Mouse (Mus musculus) kidney, embryonic 15.5 days (tissue): ENCODE measurements around the gene Abhd16b. TPM values are rescaled to one million over a fixed set of nuclear protein-coding genes. Genes with fewer than 3 reads are reported as not detected.

Experiments used
- ATAC-seq: fragments of 200-750 bp; cut with Nextera tagmentation; replicated peaks from 2 replicates; pipeline ENCODE4 v1.8.0; 2017; ENCODE audit warnings: moderate TSS enrichment; ENCODE audit not compliant: low FRiP score
- H3K27ac ChIP-seq: fragments of 300-500 bp; sonication (generic); 2 replicates; pipeline ENCODE4 v1.5.1; 2015; ENCODE audit warnings: mild to moderate bottlenecking, inconsistent platforms
- H3K27me3 ChIP-seq: fragments of 300-500 bp; sonication (generic); 2 replicates; pipeline ENCODE4 v1.6.1; 2015; ENCODE audit warnings: inconsistent platforms
- H3K36me3 ChIP-seq: fragments of 300-500 bp; sonication (generic); 2 replicates; pipeline ENCODE4 v1.6.1; 2015; ENCODE audit warnings: inconsistent platforms
- H3K4me1 ChIP-seq: fragments of 300-500 bp; sonication (generic); 2 replicates; pipeline ENCODE4 v1.6.1; 2015; ENCODE audit warnings: inconsistent platforms
- H3K4me2 ChIP-seq: fragments of 300-500 bp; sonication (generic); 2 replicates; pipeline ENCODE4 v1.6.1; 2015; ENCODE audit warnings: moderate library complexity, mild to moderate bottlenecking, inconsistent platforms
- H3K4me3 ChIP-seq: fragments of 300-500 bp; sonication (generic); replicated peaks from 2 replicates; pipeline ENCODE4 v1.5.1; 2015; ENCODE audit warnings: mild to moderate bottlenecking, inconsistent platforms
- H3K9ac ChIP-seq: fragments of 300-500 bp; sonication (generic); 2 replicates; pipeline ENCODE4 v1.6.1; 2015; ENCODE audit warnings: mild to moderate bottlenecking, inconsistent platforms
- H3K9me3 ChIP-seq: fragments of 300-500 bp; sonication (generic); replicated peaks from 2 replicates; pipeline ENCODE4 v1.6.1; 2016; ENCODE audit warnings: inconsistent platforms
- WGBS: fragments of 180-500 bp; shearing (Covaris S2); methylation state at CpG from one replicate; pipeline ENCODE4 v1.1.7; 2015; ENCODE audit warnings: mixed read lengths; 5-methylcytosine and 5-hydroxymethylcytosine counted together
- polyA plus RNA-seq: library from polyadenylated mRNA; unstranded; fragments of >200 nt; fragmentation: Nextera tagmentation; extraction: Ambion mirVana; gene quantifications from 2 replicates; pipeline ENCODE4 v1.2.1, GENCODE M21; 2015

Gene Abhd16b
- polyA plus RNA-seq = 0.30 TPM in 1 of 2 replicates, not detected in the other

- no peaks in the 10 kb centered on the region for H3K36me3 ChIP-seq
- H3K9ac ChIP-seq = no peak within 1 kb of the TSS
- H3K27me3 ChIP-seq = no peaks in the 10 kb centered on the region
- H3K27ac ChIP-seq = no peak within 1 kb of the TSS
- no peak within 1 kb of the TSS for H3K4me3 ChIP-seq
- ATAC-seq = no peak
- peaks cover 29% of the 10 kb centered on the region for H3K4me1 ChIP-seq
- H3K4me2 ChIP-seq = no peak within 1 kb of the TSS
- WGBS = 80% methylated on average over 31 of the region's 31 CpGs
- no peaks in the 10 kb centered on the region for H3K9me3 ChIP-seq
Measured at GRCm38 (mm10) chr2:181493156-181493927, at the start of gene Abhd16b. Gene Abhd16b (plus strand): TSS chr2:181493206.

- H3K4me2 ChIP-seq = no peak overlapping the region
- no peak overlapping the region for H3K9ac ChIP-seq
- H3K4me1 ChIP-seq = peaks cover 20% of the 10 kb centered on the region
- H3K4me3 ChIP-seq = no peak overlapping the region
- H3K27ac ChIP-seq = no peak overlapping the region
- no peak for ATAC-seq
- no peaks in the 10 kb centered on the region for H3K27me3 ChIP-seq
- no peaks in the 10 kb centered on the region for H3K9me3 ChIP-seq
- no peaks in the 10 kb centered on the region for H3K36me3 ChIP-seq
- WGBS = 77% methylated on average over 4 of the region's 4 CpGs
Measured at GRCm38 (mm10) chr2:181452181-181452580, 40.8 kb upstream of the Abhd16b start.

- no peak overlapping the region for H3K4me3 ChIP-seq
- 65% methylated on average over 1 of the region's 1 CpGs for WGBS
- no peak overlapping the region for H3K9ac ChIP-seq
- H3K27me3 ChIP-seq = no peaks in the 10 kb centered on the region
- H3K27ac ChIP-seq = no peak overlapping the region
- H3K36me3 ChIP-seq = no peaks in the 10 kb centered on the region
- H3K4me2 ChIP-seq = no peak overlapping the region
- H3K9me3 ChIP-seq = no peaks in the 10 kb centered on the region
- peaks cover 29% of the 10 kb centered on the region for H3K4me1 ChIP-seq
- ATAC-seq = no peak
Measured at GRCm38 (mm10) chr2:181453274-181453673, 39.7 kb upstream of the Abhd16b start.

GRCm38 (mm10) chr2:181455899-181456298 is 37.1 kb upstream of the Abhd16b start:
- H3K4me2 ChIP-seq = no peak overlapping the region
- no peaks in the 10 kb centered on the region for H3K9me3 ChIP-seq
- no peak overlapping the region for H3K27ac ChIP-seq
- no peak overlapping the region for H3K4me3 ChIP-seq
- WGBS = 75% methylated on average over 2 of the region's 2 CpGs
- H3K9ac ChIP-seq = no peak overlapping the region; the same call in 1 of the 2 replicates
- no peaks in the 10 kb centered on the region for H3K36me3 ChIP-seq
- no peaks in the 10 kb centered on the region for H3K27me3 ChIP-seq
- no peak for ATAC-seq
- peaks cover 41% of the 10 kb centered on the region for H3K4me1 ChIP-seq

- ATAC-seq = no peak
- no peaks in the 10 kb centered on the region for H3K36me3 ChIP-seq
- peak overlapping the region; percentile 96 for H3K4me3 ChIP-seq
- WGBS = 1% methylated on average over 15 of the region's 15 CpGs
- peaks cover 56% of the 10 kb centered on the region for H3K4me1 ChIP-seq
- peak overlapping the region; percentile 99 for H3K4me2 ChIP-seq
- peak overlapping the region; percentile 93; the same call in 1 of the 2 replicates for H3K9ac ChIP-seq
- no peaks in the 10 kb centered on the region for H3K27me3 ChIP-seq
- 0 out of 2 replicates have a peak overlapping the region, but pooled peaks have one; percentile 27 for H3K27ac ChIP-seq
- H3K9me3 ChIP-seq = no peaks in the 10 kb centered on the region
Measured at GRCm38 (mm10) chr2:181457831-181458230, 35.2 kb upstream of the Abhd16b start.

GRCm38 (mm10) chr2:181458411-181459152 is 34.4 kb upstream of the Abhd16b start:
- WGBS = under 1% methylated on average over 68 of the region's 72 CpGs
- H3K9me3 ChIP-seq = no peaks in the 10 kb centered on the region
- no peak for ATAC-seq

GRCm38 (mm10) chr2:181459153-181459672 is 33.8 kb upstream of the Abhd16b start, which contains the start of gene Zbtb46:
Gene Zbtb46 (minus strand): TSS chr2:181459426.
- H3K9me3 ChIP-seq = no peaks in the 10 kb centered on the region
- ATAC-seq = peak; percentile 92
- peak within 1 kb of the TSS; percentile 97 for H3K27ac ChIP-seq
- under 1% methylated on average over 55 of the region's 83 CpGs for WGBS
- H3K4me3 ChIP-seq = peak within 1 kb of the TSS; percentile 96
- no peaks in the 10 kb centered on the region for H3K27me3 ChIP-seq
- H3K4me1 ChIP-seq = peaks cover 64% of the 10 kb centered on the region
- peak within 1 kb of the TSS; percentile 93 for H3K9ac ChIP-seq
- H3K36me3 ChIP-seq = no peaks in the 10 kb centered on the region
- peak within 1 kb of the TSS; percentile 99 for H3K4me2 ChIP-seq

More at GRCm38 (mm10) chr2:181458411-181459152, 34.4 kb upstream of the Abhd16b start:
- peak overlapping the region; percentile 93 for H3K9ac ChIP-seq
- peak overlapping the region; percentile 83 for H3K27ac ChIP-seq
- H3K27me3 ChIP-seq = no peaks in the 10 kb centered on the region
- peaks cover 63% of the 10 kb centered on the region for H3K4me1 ChIP-seq
- peak overlapping the region; percentile 96 for H3K4me3 ChIP-seq
- H3K36me3 ChIP-seq = no peaks in the 10 kb centered on the region
- H3K4me2 ChIP-seq = peak overlapping the region; percentile 99

GRCm38 (mm10) chr2:181459673-181460621 is 33.1 kb upstream of the Abhd16b start:
- no peaks in the 10 kb centered on the region for H3K36me3 ChIP-seq
- 0 out of 2 replicates have a peak, but pooled peaks cover 2% of the 10 kb centered on the region for H3K27me3 ChIP-seq
- H3K4me1 ChIP-seq = peaks cover 64% of the 10 kb centered on the region
- peak; percentile 81 for ATAC-seq
- H3K9me3 ChIP-seq = no peaks in the 10 kb centered on the region
- peak overlapping the region; percentile 97 for H3K27ac ChIP-seq
- under 1% methylated on average over 70 of the region's 71 CpGs for WGBS
- H3K9ac ChIP-seq = peak overlapping the region; percentile 93
- H3K4me3 ChIP-seq = peak overlapping the region; percentile 96
- peak overlapping the region; percentile 99 for H3K4me2 ChIP-seq

- peak overlapping the region; percentile 97 for H3K27ac ChIP-seq
- H3K4me1 ChIP-seq = peaks cover 55% of the 10 kb centered on the region
- H3K27me3 ChIP-seq = 0 out of 2 replicates have a peak, but pooled peaks cover 2% of the 10 kb centered on the region
- H3K4me2 ChIP-seq = 0 out of 2 replicates have a peak overlapping the region, but pooled peaks have one; percentile 99
- no peak overlapping the region for H3K9ac ChIP-seq
- no peaks in the 10 kb centered on the region for H3K9me3 ChIP-seq
- no peaks in the 10 kb centered on the region for H3K36me3 ChIP-seq
- H3K4me3 ChIP-seq = no peak overlapping the region
- ATAC-seq = no peak
- 91% methylated on average over 1 of the region's 1 CpGs for WGBS
Measured at GRCm38 (mm10) chr2:181461536-181462100, 31.4 kb upstream of the Abhd16b start.

- 0 out of 2 replicates have a peak, but pooled peaks cover 2% of the 10 kb centered on the region for H3K27me3 ChIP-seq
- no peaks in the 10 kb centered on the region for H3K36me3 ChIP-seq
- H3K9ac ChIP-seq = no peak overlapping the region
- H3K4me3 ChIP-seq = no peak overlapping the region
- H3K4me2 ChIP-seq = peak overlapping the region; percentile 35; the same call in 1 of the 2 replicates
- peaks cover 47% of the 10 kb centered on the region for H3K4me1 ChIP-seq
- 90% methylated on average over 1 of the region's 1 CpGs for WGBS
- no peaks in the 10 kb centered on the region for H3K9me3 ChIP-seq
- ATAC-seq = no peak
- H3K27ac ChIP-seq = no peak overlapping the region
Measured at GRCm38 (mm10) chr2:181462604-181463003, 30.4 kb upstream of the Abhd16b start.
